Mouse (Mus musculus) MEL (cell line): Measurements from ENCODE around the gene Arhgap45.

Experiments
- BHLHE40 ChIP-seq: IDR thresholded peaks from 2 replicates; pipeline ENCODE4 v1.6.1; 2012; ENCODE audit warnings: low read depth, mild to moderate bottlenecking, inconsistent platforms, low read length, improper control_type of control experiment, borderline replicate concordance
- CHD1 ChIP-seq: IDR thresholded peaks from 2 replicates; pipeline ENCODE4 v1.6.1; 2012; ENCODE audit warnings: low read depth, mild to moderate bottlenecking, inconsistent platforms, low read length, improper control_type of control experiment
- CTCF ChIP-seq, 3 experiments: IDR thresholded peaks in 2 of 3; conservative IDR thresholded peaks in 1 of 3; 2 replicates each; pipeline ENCODE4 v1.5.1; 2011 to 2012; ENCODE audit warnings: low read length in 3 of 3, low read depth in 2 of 3, mild to moderate bottlenecking in 2 of 3, improper control_type of control experiment in 1 of 3, inconsistent platforms in 1 of 3, mixed read lengths in 1 of 3, moderate library complexity in 1 of 3; ENCODE audit not compliant: control insufficient read depth in 1 of 3, insufficient read depth in 1 of 3, poor library complexity in 1 of 3, severe bottlenecking in 1 of 3
- GABPA ChIP-seq: IDR thresholded peaks from 2 replicates; pipeline ENCODE4 v1.6.1; 2012; ENCODE audit warnings: low read depth, mild to moderate bottlenecking, inconsistent platforms, low read length, improper control_type of control experiment, moderate library complexity
- POLR2A ChIP-seq, 2 experiments: IDR thresholded peaks; 2 replicates each; pipeline ENCODE4 v1.6.1; 2011 to 2012; ENCODE audit warnings: low read length in 2 of 2, mild to moderate bottlenecking in 2 of 2, control low read depth in 1 of 2, improper control_type of control experiment in 1 of 2, low read depth in 1 of 2, moderate library complexity in 1 of 2; ENCODE audit not compliant: control insufficient read depth in 1 of 2, insufficient read depth in 1 of 2, poor library complexity in 1 of 2
- POLR2AphosphoS2 ChIP-seq: IDR thresholded peaks from 2 replicates; pipeline ENCODE4 v1.6.1; 2011; ENCODE audit warnings: low read length, improper control_type of control experiment
- ZNF384 ChIP-seq: IDR thresholded peaks from 2 replicates; pipeline ENCODE4 v1.6.1; 2012; ENCODE audit warnings: low read depth, mild to moderate bottlenecking, inconsistent platforms, low read length, improper control_type of control experiment

DNA sequence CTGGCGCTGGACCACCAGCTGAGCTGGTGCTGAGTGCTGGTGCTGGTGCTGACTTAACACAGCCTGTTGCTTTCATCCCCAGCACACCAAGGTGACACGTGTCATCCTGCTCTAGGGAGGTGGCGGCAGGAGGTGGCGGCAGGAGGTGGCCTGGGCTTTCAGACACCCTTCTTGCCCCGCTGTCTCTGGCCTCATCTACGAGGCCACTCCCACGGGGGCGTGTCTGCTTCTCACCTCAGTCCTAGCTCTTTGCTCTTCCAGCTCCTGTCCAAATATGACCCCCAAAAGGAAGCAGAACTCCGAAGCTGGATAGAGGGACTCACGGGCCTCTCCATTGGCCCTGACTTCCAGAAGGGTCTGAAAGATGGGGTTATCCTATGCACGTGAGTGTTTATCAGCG lies 25.4 kb upstream of the Arhgap45 start:
- TF ChIP-seq CTCF (IDR thresholded peaks at IDR 0.05 in 2 of 3, conservative IDR thresholded peaks at IDR 0.05 in 1 of 3; ENCODE audit: control insufficient read depth in 1 of 3, insufficient read depth in 1 of 3, low read depth in 2 of 3, low read length in 3 of 3, poor library complexity in 1 of 3, severe bottlenecking in 1 of 3) (no peak), CHD1 (no peak), POLR2A (IDR thresholded peaks at IDR 0.05; ENCODE audit: control insufficient read depth in 1 of 2, insufficient read depth in 1 of 2, low read depth in 1 of 2, low read length in 2 of 2, poor library complexity in 1 of 2) (no peak), GABPA (no peak), BHLHE40 (no peak), ZNF384 (no peak), POLR2AphosphoS2 (no peak)
